Mouse (Mus musculus): ENCODE data around the gene Kcnh4. TPM values are rescaled to one million over a fixed set of nuclear protein-coding genes. Genes with fewer than 3 reads are reported as not detected.
A peak's percentile ranks its signal among the peaks of the same experiment; 100 is the strongest.

The Kcnh4 gene
- total RNA-seq, 2 experiments from 2014 or later: not detected

DNA sequence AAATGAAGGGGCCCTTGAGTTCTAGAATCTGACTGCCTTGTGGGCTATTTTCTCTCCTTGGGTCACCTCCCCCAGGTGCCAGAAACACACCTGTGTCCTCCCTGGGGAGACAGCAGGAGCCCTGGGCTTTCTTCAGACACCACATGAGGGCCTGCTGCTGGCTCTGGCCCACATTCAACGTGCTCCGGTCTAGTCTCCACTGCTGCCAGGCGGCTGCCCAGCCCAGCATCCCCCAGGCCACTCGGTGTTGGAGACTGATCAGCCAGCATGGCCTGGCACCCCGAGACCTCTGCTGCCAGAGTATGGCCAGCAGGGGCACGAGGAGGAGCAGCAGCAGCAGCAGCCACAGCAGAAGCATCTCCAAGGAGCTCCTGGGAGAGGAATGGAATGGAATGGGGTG lies 10.2 kb upstream of the Kcnh4 start:
- DNase-seq (ENCODE audit: low spot score): no peak
- intact Hi-C loops (cut with DNase I): no loop called here

DNA sequence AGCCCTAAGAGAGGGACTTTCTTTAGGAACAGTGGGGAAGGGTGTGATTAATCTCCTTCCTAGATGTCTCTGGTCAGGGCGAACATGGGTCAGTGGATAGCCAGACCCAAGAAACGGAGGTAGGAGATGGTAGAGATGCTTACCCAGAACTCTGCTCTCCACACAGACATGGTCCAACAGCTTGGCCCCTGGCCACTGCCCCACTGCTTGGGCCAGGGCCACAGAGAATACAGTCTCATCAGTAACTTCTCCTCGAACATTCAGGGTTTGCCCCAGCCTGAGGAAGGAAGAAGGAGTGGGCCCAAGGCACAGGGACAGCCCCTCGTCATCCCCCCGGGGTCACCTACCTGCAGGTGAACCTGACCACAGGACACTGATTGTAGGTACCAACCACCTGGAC lies 8.1 kb upstream of the Kcnh4 start:
- intact Hi-C loops (cut with DNase I): no loop called here
- DNase-seq (ENCODE audit: low spot score): no peak

DNA sequence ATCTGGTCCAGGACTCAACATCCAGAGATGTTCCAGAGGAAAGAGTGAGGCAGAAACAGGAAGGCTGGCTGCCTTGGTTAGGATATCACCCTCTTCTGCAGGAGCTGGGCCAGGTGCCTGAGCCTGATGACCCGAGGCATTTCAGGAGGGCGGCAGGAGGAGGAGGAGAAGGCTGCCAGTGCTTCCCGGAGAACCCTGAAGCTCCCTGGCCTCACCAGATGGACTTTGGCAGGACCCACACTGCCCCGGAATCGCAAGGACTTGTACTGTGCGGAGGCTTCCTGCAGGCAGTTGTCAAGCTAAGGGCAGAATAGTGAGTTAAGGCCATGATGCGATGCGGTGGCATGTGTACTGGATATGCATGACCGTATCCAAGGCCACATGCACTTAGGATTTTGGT lies 7.0 kb upstream of the Kcnh4 start:
- no peak for DNase-seq (ENCODE audit: low spot score)
- intact Hi-C loops (cut with DNase I): no loop called here

DNA sequence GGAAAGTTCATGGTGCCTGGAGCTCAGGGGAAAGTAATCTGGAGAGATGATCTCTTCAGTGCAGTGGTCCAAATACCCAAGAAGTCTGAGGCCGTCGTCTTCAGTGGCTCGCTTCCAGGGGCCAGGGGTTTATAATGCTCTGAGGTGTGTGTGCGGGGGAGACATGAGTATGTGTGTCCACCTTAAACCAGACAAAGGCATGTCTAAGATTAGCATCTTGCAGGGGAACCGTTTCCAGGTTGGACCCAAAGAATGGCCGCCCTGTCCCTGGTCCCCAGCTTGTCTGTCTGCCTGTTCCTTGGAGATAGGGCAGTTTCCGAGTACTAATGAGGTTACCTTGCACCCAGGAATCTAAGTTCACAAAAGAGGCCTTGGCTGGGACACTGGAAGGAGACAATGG lies 3.1 kb upstream of the Kcnh4 start, which contains the start of gene Hcrt:
Gene Hcrt, minus strand, starts transcription at position 101 of the 400 bp plus-strand sequence.
- DNase-seq (ENCODE audit: low spot score): no peak
- intact Hi-C loops (cut with DNase I): loop anchor here (2.0 to 5.0 kb wide), 2 partner anchors 16 to 191 kb away; partner anchors contain the start of gene Cnp

DNA sequence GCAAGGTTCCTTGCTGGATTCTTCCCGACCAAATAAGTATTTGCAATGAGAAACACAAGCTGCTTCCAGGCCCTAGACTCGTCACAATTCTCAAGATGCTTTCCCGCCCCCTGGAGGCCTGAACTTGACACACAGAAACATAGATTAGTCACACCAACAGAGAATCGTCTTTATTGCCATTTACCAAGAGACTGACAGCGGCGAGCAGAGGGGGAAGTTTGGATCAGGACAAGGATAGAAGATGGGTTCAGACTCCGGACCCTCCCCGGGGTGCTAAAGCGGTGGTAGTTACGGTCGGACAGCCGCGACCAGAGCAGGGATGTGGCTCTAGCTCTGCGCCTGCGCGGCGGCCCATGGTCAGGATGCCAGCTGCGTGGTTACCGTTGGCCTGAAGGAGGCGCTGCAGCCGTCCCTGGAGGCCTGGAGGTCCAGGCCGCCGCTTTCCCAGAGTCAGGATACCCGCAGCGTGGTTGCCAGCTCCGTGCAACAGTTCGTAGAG lies 1.9 kb upstream of the Kcnh4 start:
- DNase-seq (ENCODE audit: low spot score): peak; percentile 73
- intact Hi-C loops (cut with DNase I): loop anchor here (1.0 to 5.0 kb wide), 3 partner anchors 15 to 189 kb away; partner anchors contain the start of gene Cnp

DNA sequence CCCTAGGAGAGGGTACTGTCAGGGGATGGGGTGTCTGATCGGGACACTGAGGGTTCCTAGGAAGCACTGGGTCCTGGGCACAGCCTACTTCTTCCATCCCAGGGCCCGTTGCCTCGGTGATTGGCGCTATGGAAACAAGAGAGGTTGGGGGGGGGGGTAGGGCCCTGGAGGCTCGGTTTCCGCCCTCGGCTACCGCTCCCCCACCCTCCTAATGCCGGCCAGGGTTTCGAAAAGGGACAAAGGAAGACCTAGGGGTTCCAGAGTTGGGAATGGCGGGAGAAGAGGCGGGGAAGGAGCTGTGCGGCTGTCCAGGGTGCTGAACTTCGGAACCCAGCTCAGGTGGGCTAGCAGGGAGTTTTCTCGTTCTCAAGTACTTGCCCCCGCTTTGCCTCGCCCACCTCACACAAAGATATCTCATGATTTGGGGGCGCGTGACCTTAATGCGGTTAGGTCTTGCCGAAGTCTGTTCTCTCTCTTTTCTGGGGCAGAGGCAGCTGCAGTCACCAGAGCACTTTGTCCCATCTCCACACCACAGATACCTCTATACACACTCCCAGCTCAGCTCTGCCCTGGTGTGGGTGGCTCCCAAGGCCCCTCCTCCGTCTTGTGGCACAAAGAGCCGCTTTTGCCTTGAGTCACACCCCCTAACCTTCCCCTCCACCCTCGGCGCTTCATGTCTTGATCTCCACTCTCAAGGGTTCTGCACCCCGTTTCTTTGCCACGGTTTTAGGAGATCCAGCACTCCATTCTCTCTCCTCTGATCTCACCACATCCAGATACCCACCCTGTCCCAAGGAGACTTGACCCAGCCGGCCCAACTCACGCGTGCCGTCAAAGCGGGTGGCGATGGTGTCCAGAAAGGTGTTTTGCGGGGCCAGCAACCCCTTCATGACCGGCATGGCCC lies 783 bp downstream of the Kcnh4 start:
- intact Hi-C loops (cut with DNase I): no loop called here
- DNase-seq (ENCODE audit: low spot score): no peak

DNA sequence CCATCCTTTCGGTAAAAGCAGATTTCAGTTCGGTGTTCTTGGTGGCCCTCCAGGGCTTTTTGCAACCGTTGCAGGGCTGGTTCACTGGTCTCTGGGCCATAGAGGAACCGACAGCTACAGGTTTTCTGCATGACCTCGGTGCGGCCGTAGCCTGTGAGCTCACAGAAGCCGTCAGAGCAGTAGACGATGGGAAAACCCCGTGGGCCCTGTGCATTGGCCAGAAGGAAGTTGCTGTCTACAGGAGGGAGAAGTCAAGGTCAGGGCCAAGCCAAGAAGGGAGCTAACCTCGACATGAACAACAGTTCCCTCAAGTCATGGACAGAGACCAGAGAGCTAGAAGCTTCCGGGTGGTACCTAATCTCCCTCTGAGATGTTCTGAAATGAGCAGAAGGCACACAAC lies 2.2 kb downstream of the Kcnh4 start:
- intact Hi-C loops (cut with DNase I): no loop called here
- DNase-seq (ENCODE audit: low spot score): no peak

DNA sequence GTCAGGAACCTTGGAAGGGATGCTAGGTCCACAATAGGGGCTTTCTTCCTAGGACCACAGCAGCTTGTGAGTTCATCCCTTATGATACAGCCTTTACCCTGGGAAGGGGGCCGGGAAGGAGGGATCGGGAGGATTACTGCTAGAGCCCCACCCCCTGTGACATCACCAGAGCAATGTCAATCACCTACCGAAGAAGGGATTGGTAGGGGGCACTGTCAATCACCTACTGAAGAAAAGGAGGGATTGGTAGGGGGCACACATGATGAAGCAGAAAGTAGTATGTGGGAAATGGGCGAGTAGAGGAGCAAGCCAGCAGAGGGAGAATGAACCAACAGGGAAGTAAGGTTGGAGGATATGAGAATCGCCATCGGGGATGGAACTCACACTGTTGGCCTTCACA lies 3.3 kb downstream of the Kcnh4 start:
- intact Hi-C loops (cut with DNase I): no loop called here
- DNase-seq (ENCODE audit: low spot score): no peak

DNA sequence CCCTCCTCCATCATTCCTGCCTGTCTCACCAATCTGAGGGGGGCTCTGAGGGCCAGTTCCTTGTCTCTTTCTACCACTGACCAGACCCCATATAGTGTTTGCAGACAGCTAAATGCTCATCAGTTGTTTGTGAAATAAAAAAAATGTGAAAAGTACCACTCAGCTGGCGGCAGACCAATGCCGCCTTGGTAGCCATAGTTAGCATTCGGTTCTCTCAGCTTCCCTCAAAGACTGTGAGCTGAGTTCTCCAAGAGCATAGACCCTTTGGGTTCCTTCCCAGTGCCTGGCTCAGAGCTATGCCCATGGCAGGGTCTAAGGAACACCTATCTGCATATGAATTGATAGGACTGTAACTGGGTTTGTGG lies 5.1 kb downstream of the Kcnh4 start:
- DNase-seq (ENCODE audit: low spot score): no peak
- intact Hi-C loops (cut with DNase I): no loop called here

DNA sequence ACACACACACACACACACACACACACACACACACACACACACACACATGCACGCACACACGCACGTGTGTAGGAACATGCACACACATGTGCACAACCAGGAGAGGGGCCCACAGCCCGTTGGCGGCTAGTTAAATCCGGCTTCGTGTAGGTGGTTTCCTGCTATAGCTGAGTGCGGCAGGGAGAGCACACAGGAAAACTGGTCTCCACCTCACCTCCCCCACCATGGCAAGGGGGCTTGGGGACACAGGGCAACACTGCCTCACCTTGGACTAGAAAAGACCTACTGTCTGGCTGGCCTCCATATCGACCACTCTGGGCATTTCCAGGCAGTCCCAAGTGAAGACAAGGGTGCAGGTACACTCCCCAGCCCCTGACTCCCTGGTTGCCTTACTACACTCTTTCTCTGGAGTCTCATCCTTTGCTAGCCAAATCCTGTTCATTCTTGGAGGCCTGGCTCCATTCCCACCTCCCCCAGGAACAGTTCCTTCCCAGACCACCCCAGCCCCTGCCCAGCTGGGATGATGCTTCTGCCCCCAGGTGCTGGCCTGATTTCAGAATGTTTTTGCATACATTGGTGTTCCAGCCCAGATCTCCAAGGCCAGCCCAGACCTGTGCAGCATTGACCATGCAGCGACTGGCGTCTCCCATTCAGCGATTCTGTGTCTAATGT lies 5.6 kb downstream of the Kcnh4 start:
- intact Hi-C loops (cut with DNase I): no loop called here

DNA sequence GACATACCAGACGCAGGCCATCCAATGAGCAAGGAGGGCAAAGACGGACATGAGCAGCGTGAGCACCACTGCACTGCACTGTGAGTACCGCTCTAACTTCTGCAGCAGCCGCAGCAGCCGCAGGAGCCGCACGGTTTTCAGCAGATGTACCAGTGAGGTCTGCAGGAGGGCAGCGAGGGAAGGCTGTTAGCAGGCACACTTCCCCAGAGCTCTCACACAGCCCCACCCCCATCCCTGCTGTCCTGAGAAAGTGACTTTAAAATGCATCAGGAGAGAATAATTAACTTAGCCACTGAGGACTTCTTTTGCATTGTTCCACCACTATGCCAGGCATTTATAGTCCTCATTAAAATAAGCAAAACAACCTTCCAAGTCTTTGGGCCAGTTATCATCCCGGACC lies 7.4 kb downstream of the Kcnh4 start:
- no peak for DNase-seq (ENCODE audit: low spot score)
- intact Hi-C loops (cut with DNase I): no loop called here

More for the DNA sequence above, 5.6 kb downstream of the Kcnh4 start:
- no peak for DNase-seq (ENCODE audit: low spot score)

DNA sequence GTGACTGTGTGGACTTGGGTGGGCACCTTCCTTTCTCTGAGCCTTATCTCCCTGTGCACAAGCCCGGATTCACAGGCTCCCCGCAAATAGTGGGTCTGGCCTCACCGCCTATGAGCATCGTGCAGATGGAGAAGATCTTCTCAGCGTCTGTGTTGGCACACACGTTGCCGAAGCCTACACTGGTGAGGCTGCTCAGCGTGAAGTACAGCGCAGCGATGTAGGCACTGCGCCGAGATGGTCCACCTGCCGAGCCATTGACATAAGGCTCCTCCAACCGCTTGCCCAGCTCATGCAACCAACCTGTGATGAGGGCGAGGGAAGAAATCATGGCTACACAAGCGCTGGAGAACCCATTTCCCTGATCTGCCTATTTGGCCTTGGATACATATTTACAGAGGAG lies 9.6 kb downstream of the Kcnh4 start:
- intact Hi-C loops (cut with DNase I): no loop called here
- no peak for DNase-seq (ENCODE audit: low spot score)

DNA sequence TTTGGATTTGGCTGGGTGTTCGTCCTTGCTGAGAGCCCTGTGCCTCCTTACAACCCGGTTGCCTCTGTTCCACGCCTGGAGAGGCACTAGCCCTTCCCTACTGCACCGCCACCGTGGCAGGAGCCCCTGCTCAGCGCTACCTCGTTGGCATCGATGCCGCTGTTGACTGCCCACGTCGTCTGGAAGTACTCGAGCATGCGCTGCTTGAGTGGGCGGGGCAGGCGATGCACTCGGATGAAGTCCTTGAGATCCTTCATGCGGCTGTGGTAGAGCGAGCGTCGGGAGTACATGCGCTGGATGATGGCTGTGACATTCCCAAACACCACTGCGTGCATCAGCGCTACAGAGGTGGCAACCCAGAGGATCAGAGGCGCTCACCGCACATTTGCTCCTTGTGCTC lies 10.3 kb downstream of the Kcnh4 start:
- intact Hi-C loops (cut with DNase I): loop anchor here (10.0 kb wide), 1 partner anchor 315 kb away; no protein-coding TSS in a partner anchor

DNA sequence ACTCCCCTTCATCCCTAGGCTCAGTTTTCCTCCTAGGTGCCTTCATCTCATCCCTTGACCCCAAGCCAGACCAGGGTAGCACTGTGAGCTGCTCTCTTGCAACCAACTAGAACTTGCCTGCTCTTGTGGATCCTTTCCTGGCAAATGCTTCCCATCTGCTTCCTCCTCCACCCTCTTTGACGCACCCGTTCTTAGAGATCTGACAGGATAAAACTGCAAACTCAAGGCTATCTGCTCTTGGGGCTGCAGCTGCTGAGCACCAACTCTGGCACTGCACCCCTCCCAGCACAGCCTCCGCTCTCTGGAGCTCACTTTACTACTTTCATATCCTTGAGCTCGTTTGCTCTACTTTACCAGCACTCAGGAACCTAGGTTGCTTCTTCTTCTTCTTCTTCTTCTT lies 11.1 kb downstream of the Kcnh4 start:
- intact Hi-C loops (cut with DNase I): loop anchor here (10.0 kb wide), 1 partner anchor 316 kb away; no protein-coding TSS in a partner anchor
- DNase-seq (ENCODE audit: low spot score): no peak

More for the DNA sequence above, 10.3 kb downstream of the Kcnh4 start:
- no peak for DNase-seq (ENCODE audit: low spot score)

DNA sequence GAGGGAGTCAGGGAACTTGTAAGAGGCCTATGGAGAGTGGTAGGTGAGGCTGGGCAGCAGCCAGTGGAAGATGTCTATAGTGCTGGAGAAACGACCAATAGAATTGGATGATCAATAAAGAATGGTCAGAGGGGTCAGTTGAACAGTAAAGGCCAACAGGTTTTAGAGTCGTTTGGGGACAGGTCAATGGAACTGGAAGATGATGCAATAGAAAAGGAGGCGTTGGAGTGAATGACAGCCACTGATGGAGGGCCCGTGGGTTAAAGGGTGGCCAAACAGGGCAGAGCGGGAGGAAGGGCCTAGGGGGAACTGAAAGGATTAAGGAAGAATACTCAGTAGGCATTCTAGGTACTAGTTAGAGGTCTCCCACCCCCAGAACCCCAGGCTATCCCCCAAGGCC lies 12.6 kb downstream of the Kcnh4 start:
- intact Hi-C loops (cut with DNase I): loop anchor here (2.0 to 10.0 kb wide), 2 partner anchors 16 to 318 kb away; partner anchors contain the start of gene Hcrt
- no peak for DNase-seq (ENCODE audit: low spot score)

DNA sequence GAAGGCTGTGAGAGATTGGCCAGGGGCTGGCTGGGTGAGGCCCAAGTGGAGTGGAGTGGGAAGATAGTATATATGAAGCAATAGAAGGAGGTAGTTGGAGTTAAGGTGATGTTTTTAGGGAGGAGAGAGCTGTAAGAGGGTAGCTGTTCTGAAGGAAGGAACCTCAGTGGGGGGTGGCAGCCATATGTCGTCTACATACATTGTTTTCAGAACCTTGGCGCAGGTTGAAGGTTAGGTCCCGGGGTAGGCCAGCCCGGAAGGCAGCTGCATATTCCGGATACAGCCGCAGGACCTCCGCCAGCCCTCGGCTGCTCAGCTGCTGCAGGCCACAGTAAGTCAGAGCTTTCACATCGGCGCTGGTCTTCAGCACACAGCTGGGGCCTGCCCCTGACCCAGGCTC lies 13.2 kb downstream of the Kcnh4 start:
- intact Hi-C loops (cut with DNase I): loop anchor here (2.0 to 10.0 kb wide), 2 partner anchors 16 to 318 kb away; partner anchors contain the start of gene Hcrt

DNA sequence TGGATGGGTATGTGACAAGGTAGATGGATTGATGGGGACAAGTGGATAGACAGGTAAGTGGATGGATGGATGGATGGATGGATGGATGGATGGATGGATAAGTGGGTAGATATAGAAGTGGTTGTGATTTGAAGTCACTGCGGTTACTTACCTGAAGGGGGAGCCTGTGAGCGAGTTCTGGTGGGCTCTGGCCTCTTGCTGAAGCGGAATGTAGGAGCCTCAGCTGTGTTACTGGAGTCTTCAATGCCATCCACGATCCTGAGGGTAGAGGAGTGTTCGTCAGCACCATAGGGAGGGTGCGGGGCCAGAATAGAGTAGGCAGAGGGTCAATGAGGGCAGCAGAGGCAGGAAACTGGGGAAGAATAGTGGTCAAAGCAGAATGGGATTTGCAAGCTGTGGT lies 14.7 kb downstream of the Kcnh4 start:
- no peak for DNase-seq (ENCODE audit: low spot score)
- intact Hi-C loops (cut with DNase I): loop anchor here (10.0 kb wide), 1 partner anchor 320 kb away; no protein-coding TSS in a partner anchor

More for the DNA sequence above, 13.2 kb downstream of the Kcnh4 start:
- no peak for DNase-seq (ENCODE audit: low spot score)

DNA sequence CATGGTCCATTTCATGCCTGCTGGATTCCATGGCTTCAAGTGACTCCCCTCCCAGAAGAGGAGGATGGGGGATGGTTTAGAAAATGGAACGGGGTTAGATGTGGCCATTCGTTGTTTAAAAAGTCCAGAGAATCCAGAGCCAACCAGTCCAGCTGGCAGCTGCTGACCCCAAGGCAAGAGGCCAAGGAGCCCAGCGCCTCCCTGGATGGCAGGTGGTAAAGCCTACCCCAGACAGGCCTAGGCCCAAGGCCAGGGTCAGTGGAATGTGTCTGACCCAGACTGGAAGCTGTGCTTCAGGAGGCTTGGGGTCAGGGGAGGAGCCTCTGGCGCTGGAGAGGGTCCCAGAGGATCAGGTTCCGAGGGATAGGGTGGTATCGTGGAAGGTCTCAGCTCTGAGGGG lies 18.4 kb downstream of the Kcnh4 start:
- DNase-seq (ENCODE audit: low spot score): no peak
- intact Hi-C loops (cut with DNase I): loop anchor here (10.0 kb wide), 1 partner anchor 323 kb away; no protein-coding TSS in a partner anchor

DNA sequence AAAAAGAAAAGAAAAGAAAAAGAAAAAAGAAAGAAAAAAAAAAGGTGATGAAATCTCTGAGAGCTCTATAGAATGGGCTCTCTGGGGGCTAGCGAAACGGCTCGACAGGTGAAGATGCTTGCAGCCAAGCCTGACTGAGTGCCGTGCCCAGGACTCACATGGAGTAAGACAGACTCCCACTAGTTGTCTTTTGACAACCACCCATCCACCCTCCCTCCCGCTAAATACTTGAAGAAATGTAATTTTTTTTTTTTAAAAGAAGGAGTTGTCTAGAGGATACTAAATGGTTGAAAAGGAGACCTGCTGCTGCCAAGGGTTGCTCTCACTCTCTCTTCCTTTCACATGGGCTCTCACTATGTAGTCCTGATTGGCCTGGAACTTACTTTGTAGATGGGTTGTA lies 21.0 kb downstream of the Kcnh4 start:
- DNase-seq (ENCODE audit: low spot score): no peak
- intact Hi-C loops (cut with DNase I): no loop called here

DNA sequence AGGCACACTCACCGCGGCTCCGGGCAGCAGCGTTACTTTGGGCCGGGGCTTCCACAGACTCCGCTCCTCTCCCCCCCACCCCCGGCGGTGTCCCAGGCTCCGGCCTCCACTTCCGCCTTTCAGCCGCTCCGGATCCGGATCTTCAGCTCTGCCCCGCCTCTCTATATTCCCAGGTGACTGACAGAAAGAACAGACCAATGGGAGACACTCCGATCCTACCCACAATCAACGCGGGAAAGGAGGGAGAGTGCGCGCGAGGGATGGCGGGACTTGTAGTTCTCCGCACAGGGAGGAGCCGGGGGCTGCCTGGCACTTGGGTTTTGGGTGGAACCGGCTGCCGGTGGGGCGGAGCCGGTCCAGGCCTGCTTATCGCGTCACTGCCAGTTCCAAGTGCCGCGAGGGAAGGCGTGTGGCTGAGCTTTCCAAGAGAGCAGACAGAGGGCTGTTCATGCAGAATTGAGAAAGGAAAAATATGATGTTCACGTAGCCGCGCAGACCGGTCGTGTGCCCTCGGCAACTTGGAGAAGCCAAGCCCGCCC lies 21.6 kb downstream of the Kcnh4 start, which contains the start of gene Rab5c:
Gene Rab5c, minus strand, starts transcription at position 150 of the 539 bp plus-strand sequence.
- peak; percentile 99 for DNase-seq (ENCODE audit: low spot score)
- intact Hi-C loops (cut with DNase I): no loop called here
